Mouse (Mus musculus): ENCODE data around the gene Spaca6.

Gene Spaca6

DNA sequence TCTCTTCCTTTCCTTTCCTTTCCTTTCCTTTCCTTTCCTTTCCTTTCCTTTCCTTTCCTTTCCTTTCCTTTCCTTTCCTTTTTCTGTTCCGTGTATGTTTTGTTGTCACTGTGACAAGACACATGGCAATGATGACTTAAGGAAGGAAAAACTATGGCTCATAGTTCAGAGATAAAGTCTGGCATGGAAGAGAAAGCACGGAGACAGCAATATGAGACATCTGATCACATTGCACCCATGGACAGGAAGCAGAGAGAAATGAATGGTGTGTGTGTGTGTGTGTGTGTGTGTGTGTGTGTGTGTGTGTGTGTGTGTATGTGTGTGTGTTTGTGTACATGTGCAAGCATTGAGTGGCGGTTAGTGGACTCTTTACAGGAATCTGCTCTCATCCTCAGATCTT, 17.6 kb downstream of the Spaca6 start:
- WGBS, result 73% methylated on average over 3 of the region's 3 CpGs

DNA sequence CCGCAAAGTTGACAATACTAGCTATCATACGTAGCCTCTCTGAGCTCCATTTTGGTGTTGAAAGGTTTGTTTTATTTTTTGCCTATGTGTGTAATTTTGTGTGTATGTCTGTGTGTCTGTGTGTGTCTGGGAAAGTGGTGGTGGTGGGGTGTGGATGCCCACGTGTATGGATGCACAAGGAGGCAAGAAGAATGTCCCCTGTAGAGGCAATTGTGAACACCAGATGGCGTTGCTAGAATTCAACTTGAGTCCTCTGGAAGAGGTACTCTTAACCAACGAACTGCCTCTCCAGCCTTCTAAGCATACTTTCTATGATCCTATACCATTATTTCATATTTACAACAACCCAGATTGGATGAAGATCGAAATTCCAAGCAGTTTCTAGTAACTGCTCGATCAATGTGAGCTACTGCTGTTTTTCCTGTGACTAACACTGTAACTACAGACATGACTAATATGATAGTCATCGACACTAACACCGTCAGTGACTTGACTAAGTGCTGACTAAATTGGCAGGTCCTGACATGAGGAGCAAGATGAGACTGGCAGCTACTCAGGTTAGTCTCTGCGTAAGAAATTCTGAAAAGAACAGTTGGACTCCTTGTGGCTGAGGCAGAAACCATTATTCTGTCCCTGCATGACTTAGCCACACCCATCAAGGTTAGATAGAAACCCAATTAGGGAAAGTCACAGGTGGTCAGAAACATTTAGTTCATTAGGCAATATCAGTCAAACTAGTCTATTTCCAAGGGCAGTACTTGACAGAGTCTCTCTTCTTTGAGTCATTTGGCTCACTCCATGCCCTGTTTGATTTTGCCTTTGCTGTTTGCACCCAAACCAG, 18.4 kb downstream of the Spaca6 start:
- 52% methylated on average over 10 of the region's 10 CpGs for WGBS

DNA sequence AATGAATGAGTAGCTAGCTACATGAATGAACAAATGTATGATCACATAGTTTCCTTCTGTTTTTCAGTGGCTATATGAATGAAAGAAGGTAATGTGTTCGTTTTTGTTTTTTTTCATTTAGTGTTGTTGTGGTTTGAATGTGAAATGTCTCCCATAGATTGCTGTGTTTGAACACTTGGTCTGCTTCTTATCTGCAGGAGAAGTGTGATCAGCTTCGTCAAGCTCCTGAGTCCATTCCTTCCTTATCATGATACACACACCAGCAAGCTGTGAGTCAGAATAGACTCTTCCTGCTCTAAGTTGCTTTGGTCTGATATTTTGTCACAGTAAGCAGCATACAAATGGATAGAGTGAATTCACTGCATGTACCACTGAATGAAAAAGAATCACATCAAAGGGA, 22.0 kb downstream of the Spaca6 start:
- 69% methylated on average over 2 of the region's 2 CpGs for WGBS

DNA sequence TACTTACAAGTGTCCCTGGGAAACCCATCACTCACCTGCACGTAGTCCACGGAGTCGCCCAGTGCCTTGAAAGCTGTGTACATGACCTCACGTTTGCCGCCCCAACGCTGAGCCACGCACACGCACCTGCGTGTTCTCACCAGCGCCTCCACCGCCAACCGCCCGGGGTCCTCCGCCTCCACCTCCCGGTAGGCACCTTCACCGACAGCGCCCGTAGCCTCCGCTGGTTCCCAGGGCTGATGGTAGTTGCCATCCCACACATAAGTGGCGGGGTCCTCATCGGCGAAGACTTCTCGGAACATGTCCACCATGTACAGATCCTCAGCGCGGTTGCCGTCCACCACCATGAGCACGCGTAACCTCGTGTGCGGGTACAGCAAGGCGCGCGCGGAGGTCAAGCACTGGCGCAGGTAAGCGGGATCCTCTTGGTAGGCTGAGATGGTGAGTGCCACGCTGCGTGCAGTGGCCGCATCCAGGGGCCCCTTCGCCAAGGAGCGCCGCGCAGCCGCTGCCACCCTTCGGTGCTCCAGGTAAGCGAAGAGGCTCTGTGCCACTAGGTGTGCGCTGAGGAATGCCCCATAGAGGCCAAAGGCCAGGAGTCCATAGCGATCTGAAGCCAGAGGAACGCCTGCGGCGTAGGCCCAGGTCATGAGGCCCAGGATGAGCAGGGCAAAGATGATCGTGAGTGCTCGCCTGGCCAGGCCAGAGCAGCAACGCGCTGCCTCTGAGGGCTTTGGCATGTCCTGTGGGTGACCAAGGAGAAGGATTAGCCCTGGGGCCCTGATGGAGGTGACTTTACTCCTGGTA, 23.2 kb downstream of the Spaca6 start:
- WGBS, result 36% methylated on average over 55 of the region's 55 CpGs

DNA sequence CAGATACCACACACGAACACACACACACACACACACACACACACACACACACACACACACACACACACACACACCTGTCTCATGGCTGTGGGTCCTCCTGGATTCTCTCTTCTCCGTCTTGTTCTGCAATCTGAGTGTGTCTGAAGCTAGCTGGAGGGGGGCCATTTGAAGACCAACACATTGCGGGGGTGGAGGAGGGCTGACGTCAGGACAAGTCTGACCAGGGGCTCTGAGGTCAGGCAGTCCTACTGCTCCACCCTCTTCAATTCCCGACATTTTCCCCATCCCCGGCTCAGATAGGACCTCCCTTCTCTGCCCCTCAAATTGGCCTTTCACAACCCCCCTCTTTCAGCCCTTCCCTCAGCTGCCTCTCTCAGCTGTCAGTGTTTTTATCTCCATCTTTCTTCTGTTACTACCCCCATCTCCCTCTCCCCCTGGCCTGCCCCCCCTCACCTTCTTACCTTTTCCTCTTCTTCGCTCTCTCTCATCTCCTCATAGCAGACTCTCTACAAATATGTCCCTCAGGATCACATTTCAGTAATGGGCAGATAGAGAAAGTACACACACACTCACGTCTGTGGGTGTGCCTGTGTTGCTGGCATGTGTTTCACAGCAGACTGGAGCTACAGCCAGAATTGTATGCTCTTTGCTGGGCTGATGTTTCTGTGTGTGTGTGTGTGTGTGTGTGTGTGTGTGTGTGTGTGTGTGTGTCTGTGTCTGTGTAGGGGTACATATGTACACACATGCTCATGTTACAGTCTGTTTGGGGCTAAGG, 28.3 kb downstream of the Spaca6 start, which contains the start of gene Has1:
Has1 (minus strand) TSS at position 142 of the 775 bp plus-strand sequence.
- WGBS, result 59% methylated on average over 8 of the region's 8 CpGs

DNA sequence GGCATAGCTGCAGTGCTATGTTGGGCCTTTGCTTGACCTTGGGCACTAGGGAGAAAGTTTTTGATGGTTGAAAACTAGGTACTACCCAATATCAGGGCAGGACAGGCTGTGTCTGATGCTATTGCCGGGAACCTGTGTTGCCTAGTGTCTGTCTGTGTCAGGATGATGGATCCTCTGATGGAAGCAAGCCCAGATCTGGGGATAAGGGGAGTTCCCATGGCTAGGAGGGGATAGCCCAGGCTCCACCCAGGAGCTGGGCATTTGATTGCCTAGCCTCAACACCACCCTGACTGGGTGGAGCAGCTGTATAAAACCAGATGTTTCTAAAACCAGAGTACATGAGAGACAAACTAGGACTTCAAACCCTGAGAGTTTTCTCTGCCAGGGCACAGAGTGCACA, 29.7 kb downstream of the Spaca6 start:
- WGBS, result 88% methylated on average over 1 of the region's 1 CpGs

DNA sequence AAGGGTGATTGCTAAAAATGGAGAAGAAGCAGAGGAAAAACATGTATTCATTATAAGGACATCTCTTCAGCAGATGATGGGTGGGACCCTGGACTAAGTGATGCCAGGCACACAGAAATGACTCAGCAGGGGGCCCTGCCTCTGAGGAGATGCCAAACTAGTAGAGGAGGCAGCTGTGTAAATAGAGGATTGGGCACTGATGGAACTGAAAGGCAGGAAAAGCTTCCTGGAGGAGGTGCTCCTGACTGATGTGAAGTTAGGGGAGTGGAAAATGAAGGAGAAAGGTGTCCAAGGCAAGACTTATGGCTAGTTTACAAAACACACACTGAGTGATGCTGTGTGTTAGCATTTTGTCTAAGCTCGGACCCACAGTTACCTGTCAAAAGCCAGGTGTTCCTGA, 30.5 kb downstream of the Spaca6 start:
- 95% methylated on average over 1 of the region's 1 CpGs for WGBS

DNA sequence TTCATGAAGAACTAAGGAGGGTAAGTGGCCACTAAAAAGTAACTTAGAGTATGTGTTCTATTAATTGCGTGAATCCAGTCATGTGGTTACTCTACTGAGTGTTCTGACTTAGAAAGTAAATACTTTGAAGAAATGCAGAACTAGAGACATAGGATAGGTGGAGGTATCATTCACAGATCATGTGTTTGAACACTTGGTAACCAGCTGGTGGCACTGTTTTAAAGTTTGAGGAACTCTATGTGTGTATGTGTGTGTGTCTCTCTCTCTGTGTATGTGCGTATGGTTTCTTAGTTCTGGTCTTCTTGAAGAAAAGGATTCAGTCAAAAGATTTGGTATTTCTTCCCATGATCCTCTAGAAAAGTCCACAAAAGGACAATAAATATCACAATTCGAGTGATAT, 33.2 kb downstream of the Spaca6 start:
- 90% methylated on average over 3 of the region's 3 CpGs for WGBS

DNA sequence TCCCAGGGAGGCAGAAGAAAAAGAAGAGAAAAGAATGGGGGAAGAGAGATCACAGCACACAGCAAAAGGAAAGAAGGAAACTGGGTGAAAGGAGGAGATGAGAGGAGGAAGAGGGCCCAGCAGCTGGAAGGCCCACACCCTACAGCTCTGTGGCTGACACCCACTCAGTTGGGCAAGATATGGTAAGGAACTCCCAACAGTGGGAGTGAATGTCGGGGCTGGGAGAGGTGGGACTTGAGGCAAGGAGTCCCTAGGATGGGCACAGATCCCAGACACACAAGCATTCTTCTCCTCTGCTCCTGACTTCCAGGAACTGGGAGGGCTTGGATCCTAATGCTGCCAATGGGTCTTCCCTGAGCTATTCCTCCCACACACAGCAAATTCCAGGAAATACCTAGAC, 35.4 kb downstream of the Spaca6 start:
- 45% methylated on average over 1 of the region's 1 CpGs for WGBS

DNA sequence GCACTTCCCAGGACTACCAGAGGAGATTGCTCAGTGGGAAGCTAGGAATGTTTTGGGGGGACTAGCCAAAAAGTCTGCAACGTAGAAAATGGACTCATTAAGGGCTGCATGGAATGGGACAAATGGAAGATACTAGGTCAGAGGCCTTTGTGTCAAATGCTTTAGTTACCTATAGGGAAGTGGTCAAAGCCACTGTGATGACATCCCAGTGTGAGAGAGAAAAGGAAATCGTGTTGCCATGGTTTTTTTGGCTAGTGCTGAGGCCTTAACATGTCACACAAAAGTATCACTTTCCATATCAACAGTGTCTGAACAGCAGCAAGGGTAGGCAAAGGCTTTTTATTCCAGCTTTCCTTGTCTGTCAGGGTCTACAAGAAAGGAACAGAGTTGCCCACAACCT, 38.2 kb downstream of the Spaca6 start:
- WGBS, result 66% methylated on average over 2 of the region's 2 CpGs

DNA sequence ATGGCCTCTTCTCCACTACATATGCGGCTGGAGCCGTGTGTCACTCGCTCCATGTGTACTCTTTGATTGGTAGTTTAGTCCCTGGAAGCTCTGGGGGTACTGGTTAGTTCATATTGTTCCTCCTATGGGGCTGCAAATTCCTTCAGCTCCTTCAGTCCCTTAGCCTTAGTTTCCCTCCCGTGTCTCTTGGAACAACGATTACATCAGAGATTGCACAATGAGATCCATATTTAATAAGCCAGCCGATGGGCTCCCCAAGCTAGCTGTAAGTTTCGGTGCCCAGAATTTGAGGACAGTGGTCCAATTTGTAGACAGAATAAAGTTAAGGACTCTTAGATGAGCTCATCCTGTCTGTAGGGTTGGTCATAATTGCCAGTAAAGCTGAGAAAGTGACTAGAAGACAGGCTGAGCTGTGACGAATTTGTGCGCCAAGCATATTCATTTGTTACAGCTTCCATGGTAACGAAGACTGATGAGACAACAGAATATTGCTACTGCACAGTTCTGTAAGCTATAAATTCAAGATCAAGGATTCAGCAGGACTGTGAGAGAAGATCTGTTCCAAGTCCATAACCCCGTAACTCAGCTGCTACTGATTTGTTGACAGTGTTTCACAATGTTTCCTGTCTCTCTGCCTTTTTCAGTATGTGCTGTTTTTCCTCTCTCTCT, 40.0 kb downstream of the Spaca6 start:
- 64% methylated on average over 11 of the region's 11 CpGs for WGBS

DNA sequence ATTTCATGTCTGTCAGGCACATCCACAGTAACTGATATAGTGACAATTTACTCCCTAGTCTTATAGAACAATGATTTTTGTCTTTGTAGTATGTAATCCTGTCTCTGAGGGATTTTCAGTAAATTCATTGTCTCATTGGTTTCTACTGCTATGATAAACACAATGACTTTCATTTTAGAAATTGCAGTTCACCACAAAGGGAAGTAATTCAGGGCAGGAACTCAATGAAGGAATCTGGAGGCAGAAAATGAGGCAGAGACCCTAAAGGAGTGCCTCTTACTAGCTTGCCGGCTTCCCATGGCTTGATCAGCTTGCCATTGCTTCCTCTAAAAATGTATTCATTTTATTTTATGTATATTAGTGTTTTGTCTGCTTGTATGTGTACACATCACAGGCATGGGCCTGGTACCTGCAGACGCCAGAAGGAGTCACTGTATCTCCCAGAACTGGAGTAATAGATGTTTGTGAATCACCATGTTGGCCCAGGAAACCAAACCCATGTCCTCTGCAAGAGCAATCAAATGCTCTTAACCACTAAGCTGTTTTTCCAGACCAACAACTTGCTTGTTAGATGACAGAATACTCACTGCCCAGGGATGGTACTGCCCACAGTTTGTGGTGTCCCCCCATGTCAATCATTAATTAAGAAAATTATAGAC, 44.1 kb downstream of the Spaca6 start:
- WGBS, result 83% methylated on average over 2 of the region's 2 CpGs

DNA sequence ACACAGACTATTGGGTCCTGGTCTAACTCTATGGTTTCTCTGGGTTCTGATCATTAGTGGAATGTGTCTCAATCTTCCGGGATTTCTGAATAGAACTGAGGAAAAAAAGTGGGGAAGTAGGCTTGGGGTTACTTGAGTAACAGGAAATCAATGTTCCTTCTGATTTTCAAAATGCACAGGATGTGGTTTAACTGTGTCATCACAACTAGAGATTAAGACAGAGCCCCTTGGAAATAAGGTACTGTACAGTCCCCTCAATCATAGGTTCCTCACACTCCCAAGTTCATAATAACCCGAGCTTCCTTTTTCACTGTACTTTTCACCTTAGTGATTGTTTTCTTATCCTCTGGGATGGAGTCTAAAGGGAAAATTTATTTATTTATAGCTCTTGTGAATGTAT, 44.7 kb downstream of the Spaca6 start:
- 79% methylated on average over 2 of the region's 2 CpGs for WGBS

DNA sequence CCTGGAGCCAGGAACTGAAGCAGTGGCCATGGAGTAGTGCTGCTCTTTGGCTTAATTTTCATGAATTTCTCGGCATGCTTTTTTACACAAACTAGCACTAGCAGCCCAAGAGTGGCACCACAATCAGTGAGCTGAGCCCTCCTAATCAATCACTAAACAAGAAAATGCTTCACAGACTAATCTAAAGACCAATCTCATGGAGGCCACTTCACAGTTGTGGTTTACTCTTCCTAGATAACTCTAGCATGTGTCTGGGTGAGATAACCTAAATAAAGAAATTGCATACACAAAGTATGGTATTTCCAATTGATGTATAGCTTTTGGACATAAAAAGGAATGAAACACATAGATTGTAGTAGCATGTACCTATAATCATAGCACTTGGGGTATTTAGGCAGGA, 52.4 kb downstream of the Spaca6 start:
- 81% methylated on average over 1 of the region's 1 CpGs for WGBS

DNA sequence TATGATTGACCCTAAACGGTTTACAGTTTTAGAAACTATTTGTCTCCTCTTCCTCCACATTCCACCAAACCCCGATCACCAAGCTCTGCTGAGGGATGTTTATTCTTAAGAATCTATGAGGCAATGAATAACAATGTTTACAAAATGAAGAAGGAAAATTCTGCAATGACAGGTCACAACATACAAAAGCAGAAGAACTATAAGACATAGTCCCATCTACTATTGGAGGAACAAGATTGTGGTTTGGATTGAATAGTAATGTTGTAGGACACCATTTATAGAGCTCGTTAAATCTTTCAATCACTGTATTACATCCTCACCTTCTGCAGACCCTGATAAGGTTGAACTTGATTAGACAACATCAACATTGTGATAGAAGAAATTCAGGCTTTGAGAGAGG, 55.7 kb downstream of the Spaca6 start:
- 82% methylated on average over 3 of the region's 3 CpGs for WGBS

DNA sequence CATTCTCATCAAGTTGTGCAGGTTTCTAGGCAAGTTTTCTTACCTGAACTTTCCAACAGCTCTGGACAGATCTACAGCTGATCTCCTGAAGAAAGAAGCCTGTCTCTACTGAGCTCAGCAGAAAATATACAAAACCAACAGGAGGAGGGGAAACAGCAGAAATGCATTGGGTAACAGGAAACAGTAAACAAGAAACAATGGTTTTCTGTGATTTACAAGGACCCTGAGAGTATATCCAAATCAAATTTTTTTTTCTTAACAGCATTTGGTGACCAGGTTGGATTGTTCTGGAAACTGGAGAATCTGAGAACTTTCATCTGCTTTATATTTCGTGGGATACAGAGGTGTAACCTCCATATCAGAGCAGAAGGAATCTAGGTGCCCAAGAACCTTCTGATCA, 56.9 kb downstream of the Spaca6 start, which contains the start of gene Fpr1:
Fpr1 (minus strand) TSS at position 101 of the 400 bp plus-strand sequence.
- WGBS, result 58% methylated on average over 1 of the region's 1 CpGs

DNA sequence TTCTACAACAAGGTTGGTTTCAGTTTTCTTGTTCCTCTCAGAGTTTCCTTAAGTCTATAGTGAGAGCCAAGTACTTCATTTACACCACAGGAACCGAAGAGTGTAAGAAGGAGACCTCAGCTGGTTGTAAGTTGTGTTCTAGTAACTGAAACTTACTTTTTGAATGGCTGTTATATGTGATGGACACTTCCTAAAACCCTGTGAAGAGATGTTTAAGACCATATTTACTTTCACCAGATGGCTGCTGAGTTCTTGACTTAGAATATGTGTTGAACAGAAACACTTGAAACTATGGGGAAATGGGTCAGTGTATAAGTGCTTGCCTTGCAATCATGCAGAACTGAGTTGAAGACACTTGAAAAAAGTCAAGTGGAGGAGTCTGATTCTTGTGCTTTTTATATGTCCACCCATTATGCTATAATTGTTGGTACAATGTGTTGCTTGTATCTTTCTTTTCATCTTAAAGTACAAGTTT, 60.9 kb downstream of the Spaca6 start, which contains the start of the genes Fpr2 and Fpr3:
Fpr2 (plus strand) TSS at position 51 of the 475 bp plus-strand sequence.
Fpr3 (plus strand) TSS at position 79 of the 475 bp plus-strand sequence.
- 50% methylated on average over 1 of the region's 1 CpGs for WGBS

DNA sequence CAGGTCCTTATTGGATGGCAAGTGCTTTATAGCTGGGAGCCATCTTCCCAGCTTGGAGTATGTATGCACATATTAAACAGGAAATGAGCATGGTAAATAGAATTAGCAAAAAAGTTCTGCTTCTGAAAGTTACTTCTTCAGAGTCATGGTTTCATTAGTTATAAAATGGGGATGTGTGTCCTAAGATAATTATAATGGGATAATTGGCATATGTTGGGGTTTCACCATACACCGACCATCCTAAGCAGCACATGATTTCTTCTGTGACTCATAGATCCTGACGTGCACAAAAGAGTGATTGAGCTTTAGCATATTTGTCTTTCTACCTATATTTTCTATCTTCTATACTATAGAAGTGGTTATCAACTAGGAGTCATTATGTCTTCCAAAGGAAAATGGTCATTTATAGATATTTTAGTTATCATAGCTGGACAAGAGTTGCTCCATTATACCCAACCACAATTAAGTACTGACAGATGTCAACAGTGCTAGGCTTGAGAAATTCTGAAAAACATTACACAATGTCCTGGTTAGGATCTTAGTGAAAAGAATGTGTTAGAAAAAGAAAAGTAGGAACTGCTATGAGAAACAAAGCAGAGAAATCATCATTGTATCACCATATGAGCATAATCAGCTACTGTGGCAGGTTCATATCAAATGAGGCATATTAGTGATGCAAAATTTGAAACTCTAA, 62.9 kb downstream of the Spaca6 start:
- WGBS, result 88% methylated on average over 2 of the region's 2 CpGs
